Mouse (Mus musculus) hindbrain, postnatal 0 days (tissue): ENCODE measurements at regions not wholly inside any gene's neighbourhood (a gene's known extent, or its start where the extent isn't known, plus 50 kb on each side); places are given as distances from the start of the nearest gene placed in this dataset.
A peak's percentile ranks its signal among the peaks of the same experiment; 100 is the strongest.
"Not testable (repeated sequence)": the region's sequence is repeated elsewhere in the genome, so short reads cannot be mapped to it uniquely, and the experiment has no call there.

Experiments used
- ATAC-seq: fragments of 200-750 bp; cut with Nextera tagmentation; 2 replicates; pipeline ENCODE4 v1.8.0; 2017; ENCODE audit warnings: mild to moderate bottlenecking, moderate TSS enrichment, moderate library complexity
- DNase-seq: peaks from one replicate; pipeline ENCODE4 v3.0.0-alpha.2; 2015; ENCODE audit warnings: low spot score
- H3K27ac ChIP-seq: fragments of 300-500 bp; sonication (generic); 2 replicates; pipeline ENCODE4 v1.5.1; 2014; ENCODE audit warnings: mild to moderate bottlenecking
- H3K27me3 ChIP-seq: fragments of 300-500 bp; sonication (generic); 2 replicates; pipeline ENCODE4 v1.6.1; 2014; ENCODE audit warnings: low read length, mixed read lengths; ENCODE audit not compliant: insufficient read depth
- H3K36me3 ChIP-seq: fragments of 300-500 bp; sonication (generic); 2 replicates; pipeline ENCODE4 v1.6.1; 2014; ENCODE audit warnings: low read length, mixed read lengths; ENCODE audit not compliant: insufficient read depth
- H3K4me1 ChIP-seq: fragments of 300-500 bp; sonication (generic); 2 replicates; pipeline ENCODE4 v1.6.1; 2014; ENCODE audit warnings: antibody characterized with exemption, low read length, mixed read lengths; ENCODE audit not compliant: insufficient read depth
- H3K4me2 ChIP-seq: fragments of 300-500 bp; sonication (generic); 2 replicates; pipeline ENCODE4 v1.6.1; 2014; ENCODE audit warnings: low read depth, mild to moderate bottlenecking, low read length, moderate library complexity, mixed read lengths
- H3K4me3 ChIP-seq: fragments of 300-500 bp; sonication (generic); 2 replicates; pipeline ENCODE4 v1.5.1; 2014; ENCODE audit warnings: low read length
- H3K9ac ChIP-seq: fragments of 300-500 bp; sonication (generic); replicated peaks from 2 replicates; pipeline ENCODE4 v1.6.1; 2014; ENCODE audit warnings: mild to moderate bottlenecking, low read length, moderate library complexity, mixed read lengths
- H3K9me3 ChIP-seq: fragments of 300-500 bp; sonication (generic); 2 replicates; pipeline ENCODE4 v1.6.1; 2016; ENCODE audit warnings: low read length, mixed read lengths
- CTCF ChIP-seq: IDR thresholded peaks from 2 replicates; pipeline ENCODE4 v1.5.1; 2016; ENCODE audit warnings: antibody characterized with exemption, control low read depth, low read depth
- WGBS: fragments of 180-500 bp; shearing (Covaris S2); extraction: QIAGEN DNeasy Blood & Tissue Kit; methylation state at CpG from one replicate; pipeline ENCODE4 v1.1.7; 2014; 5-methylcytosine and 5-hydroxymethylcytosine counted together

DNA sequence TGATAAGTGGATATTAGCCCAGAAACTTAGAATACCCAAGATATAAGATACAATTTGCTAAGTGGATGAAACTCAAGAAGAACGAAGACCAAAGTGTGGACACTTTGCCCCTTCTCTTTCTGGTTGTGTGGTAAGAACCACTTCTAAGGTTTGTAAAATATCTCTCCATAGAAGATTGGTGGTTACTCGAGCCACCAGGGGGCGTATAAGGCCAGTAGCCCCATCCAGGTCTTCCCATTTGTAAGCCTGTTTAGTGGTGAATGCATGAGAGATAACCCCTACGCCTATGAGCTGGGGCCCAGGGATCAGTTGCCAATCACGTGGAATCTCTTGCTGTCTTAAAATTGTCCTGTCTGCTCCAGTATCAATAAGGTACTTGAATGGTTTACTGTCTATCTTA lies 349.3 kb upstream of the Tacstd2 start:
- WGBS, result 88% methylated on average over 5 of the region's 5 CpGs
- no peaks in the 10 kb centered on the region for H3K36me3 ChIP-seq
- ATAC-seq (no peak), DNase-seq (no peak)
- H3K27ac ChIP-seq, result no peak overlapping the region
- no peak for TF ChIP-seq CTCF
- no peak overlapping the region for H3K4me3 ChIP-seq
- no peaks in the 10 kb centered on the region for H3K27me3 ChIP-seq
- H3K4me2 ChIP-seq, result no peak overlapping the region
- H3K4me1 ChIP-seq, result no peaks in the 10 kb centered on the region
- no peaks in the 10 kb centered on the region for H3K9me3 ChIP-seq
- H3K9ac ChIP-seq, result no peak overlapping the region

DNA sequence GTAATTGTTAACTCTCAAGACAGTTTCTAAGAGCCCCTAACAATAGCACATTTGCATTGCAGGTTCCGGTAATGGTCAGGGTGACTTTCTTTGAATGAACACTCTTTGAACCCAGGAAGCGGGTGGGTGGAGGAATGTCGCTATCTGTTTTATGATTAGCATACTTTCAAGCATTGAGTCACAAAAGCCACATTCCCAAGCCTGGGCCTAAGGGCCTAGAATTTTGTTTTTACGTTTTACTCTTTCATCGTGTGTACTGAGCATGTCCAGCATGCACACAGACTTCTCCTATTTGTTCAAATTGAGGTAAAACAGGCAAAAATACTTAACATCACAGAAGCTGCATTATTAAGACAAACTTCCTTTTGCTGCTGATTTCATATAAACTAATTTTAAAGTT lies 345.9 kb upstream of the Tacstd2 start:
- H3K36me3 ChIP-seq, ATAC-seq, H3K4me1 ChIP-seq, H3K27ac ChIP-seq, H3K9ac ChIP-seq, H3K4me2 ChIP-seq, DNase-seq, H3K9me3 ChIP-seq, H3K27me3 ChIP-seq, H3K4me3 ChIP-seq: not testable (repeated sequence)
- WGBS, result 73% methylated on average over 4 of the region's 5 CpGs

DNA sequence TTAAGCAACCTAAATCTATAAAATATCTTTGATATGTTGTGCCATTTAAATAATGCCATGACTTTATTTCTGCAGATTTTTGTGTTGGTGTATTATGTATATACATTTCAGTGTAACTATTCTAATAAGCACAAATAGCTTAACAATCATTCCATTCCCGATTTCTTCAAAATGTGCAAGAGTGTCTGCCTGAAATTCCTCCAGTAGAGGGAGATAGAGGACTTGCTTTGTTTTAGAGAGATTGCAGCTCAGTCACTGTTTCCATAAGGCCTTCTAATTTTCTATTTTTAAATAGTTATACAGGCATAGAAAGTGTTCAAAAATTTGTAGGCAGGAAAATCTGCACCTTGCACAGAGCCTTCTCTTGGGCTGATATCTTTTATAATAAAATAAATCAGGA lies 322.3 kb upstream of the Tacstd2 start:
- H3K4me3 ChIP-seq, H3K4me1 ChIP-seq, H3K9ac ChIP-seq, H3K4me2 ChIP-seq, H3K27me3 ChIP-seq, H3K27ac ChIP-seq, H3K36me3 ChIP-seq, H3K9me3 ChIP-seq: not testable (repeated sequence)
- ATAC-seq (peak; percentile 58; the same call in 1 of the 2 replicates), DNase-seq (peak; percentile 6)
- peak; percentile 56 for TF ChIP-seq CTCF
- WGBS, result 0% methylated on average over 1 of the region's 1 CpGs

DNA sequence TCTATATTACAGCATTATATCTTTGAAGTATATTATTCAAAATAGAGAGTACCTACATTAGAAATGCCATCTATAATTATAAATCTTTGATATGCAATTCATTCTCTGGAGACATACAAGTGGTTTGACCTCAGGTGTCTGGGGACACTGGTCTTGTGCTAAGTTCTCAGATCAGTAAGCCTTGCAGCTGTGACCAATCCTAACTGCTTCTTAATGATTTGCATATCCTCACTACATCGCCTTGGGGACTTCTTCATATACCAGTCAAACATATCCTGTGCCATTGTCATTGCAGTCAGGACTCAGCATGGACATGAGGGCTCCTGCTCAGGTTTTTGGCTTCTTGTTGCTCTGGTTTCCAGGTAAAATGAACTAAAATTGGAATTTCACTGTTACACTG lies 303.9 kb upstream of the Tacstd2 start:
- not testable (repeated sequence) for ATAC-seq, H3K27ac ChIP-seq, DNase-seq

DNA sequence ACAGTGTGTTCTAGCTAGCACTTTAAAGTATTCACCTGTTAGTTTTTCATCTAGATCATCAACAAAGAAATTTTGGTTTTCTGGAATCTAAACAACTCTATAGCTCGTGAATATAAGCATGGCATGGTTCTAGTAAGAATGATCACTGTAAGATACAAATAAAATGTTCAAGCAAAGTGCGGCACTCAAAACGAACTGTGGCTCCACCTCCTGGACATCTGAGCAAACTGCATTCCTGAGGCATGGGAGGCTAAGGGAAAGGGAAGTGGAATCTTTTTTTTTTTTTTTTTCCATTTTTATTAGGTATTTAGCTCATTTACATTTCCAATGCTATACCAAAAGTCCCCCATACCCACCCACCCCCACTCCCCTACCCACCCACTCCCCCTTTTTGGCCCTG lies 276.9 kb upstream of the Tacstd2 start:
- H3K4me3 ChIP-seq, H3K9me3 ChIP-seq, H3K4me1 ChIP-seq, ATAC-seq, H3K4me2 ChIP-seq, H3K9ac ChIP-seq, H3K27me3 ChIP-seq, H3K36me3 ChIP-seq, H3K27ac ChIP-seq: not testable (repeated sequence)
- 11% methylated on average over 3 of the region's 3 CpGs for WGBS
- DNase-seq, result peak; percentile 66
- peak; percentile 74 for TF ChIP-seq CTCF

More for the DNA sequence above, 303.9 kb upstream of the Tacstd2 start:
- H3K9ac ChIP-seq, H3K4me2 ChIP-seq, H3K4me3 ChIP-seq, H3K36me3 ChIP-seq, H3K9me3 ChIP-seq, H3K27me3 ChIP-seq, H3K4me1 ChIP-seq: not testable (repeated sequence)
- whole genome bisulfite sequencing, result 72% methylated on average over 1 of the region's 1 CpGs

DNA sequence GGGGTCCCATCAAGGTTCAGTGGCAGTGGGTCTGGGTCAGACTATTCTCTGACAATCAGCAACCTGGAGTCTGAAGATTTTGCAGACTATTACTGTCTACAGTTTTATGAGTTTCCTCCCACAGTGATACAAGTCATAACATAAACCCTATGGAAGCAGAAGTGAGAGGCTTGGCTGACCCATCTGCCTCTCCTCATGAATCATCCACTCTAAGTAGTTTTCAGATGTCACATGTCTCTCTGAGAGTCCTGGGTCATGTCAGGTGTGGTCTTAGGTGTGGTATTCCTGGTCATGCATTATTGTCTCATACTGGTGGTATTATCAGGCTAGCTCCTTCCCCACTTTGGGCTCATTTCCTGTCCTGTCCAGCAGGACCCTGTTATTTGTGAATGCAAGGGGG lies 255.8 kb upstream of the Tacstd2 start:
- ATAC-seq, result no peak
- no peak overlapping the region for H3K27ac ChIP-seq
- H3K4me3 ChIP-seq, result no peak overlapping the region
- TF ChIP-seq CTCF, result no peak
- H3K4me1 ChIP-seq, result no peaks in the 10 kb centered on the region
- H3K9me3 ChIP-seq, result no peaks in the 10 kb centered on the region
- no peaks in the 10 kb centered on the region for H3K27me3 ChIP-seq
- H3K36me3 ChIP-seq, result no peaks in the 10 kb centered on the region
- no peak overlapping the region for H3K4me2 ChIP-seq
- H3K9ac ChIP-seq, result no peak overlapping the region
- no peak for DNase-seq

DNA sequence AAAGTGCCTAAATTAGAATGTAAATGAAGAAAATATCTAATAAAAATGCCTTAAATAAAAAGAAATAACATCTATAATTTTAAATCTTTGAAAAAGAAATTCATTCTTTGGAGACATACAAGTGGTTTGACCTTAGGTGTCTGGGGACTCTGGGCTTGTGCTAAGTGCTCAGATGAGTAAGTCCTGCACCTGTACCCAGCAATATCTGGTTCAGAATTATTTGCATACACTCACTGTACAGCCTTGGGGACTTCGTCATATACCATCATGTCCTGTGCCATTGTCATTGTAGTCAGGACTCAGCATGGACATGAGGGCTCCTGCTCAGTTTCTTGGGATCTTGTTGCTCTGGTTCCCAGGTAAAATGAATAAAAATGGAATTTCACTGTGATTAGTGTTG lies 255.1 kb upstream of the Tacstd2 start:
- ATAC-seq, result no peak
- Histone ChIP-seq H3K36me3 (no peaks in the 10 kb centered on the region), H3K4me2 (no peak overlapping the region), H3K27ac (no peak overlapping the region), H3K27me3 (no peaks in the 10 kb centered on the region), H3K9me3 (no peaks in the 10 kb centered on the region), H3K4me3 (no peak overlapping the region), H3K9ac (no peak overlapping the region), H3K4me1 (no peaks in the 10 kb centered on the region)
- no peak for DNase-seq
- WGBS, result 89% methylated on average over 1 of the region's 1 CpGs
- TF ChIP-seq CTCF, result no peak
